Mouse (Mus musculus): ENCODE data around the gene Bcas3. TPM values are rescaled to one million over a fixed set of nuclear protein-coding genes. Genes with fewer than 3 reads are reported as not detected.
A peak's percentile ranks its signal among the peaks of the same experiment; 100 is the strongest.

Gene Bcas3
- polyA plus RNA-seq, 1 experiment = 17.0 TPM

- Histone ChIP-seq H3K4me3 (ENCODE audit: insufficient read depth, low read length) (no peak overlapping the region), H3K4me1 (ENCODE audit: control insufficient read depth, insufficient read depth, low read length) (no peaks in the 10 kb centered on the region), H3K27ac (ENCODE audit: insufficient read depth, low read length) (no peak overlapping the region)
- TF ChIP-seq CTCF (IDR thresholded peaks at IDR 0.05; ENCODE audit: borderline replicate concordance, insufficient read depth, low read length) (no peak), POLR2A (IDR thresholded peaks at IDR 0.05; ENCODE audit: low read depth, low read length) (no peak)
These were observed 272.2 kb downstream of the Bcas3 start for GRCm38 (mm10) chr11:85625206-85625605.

- no peak overlapping the region for H3K27ac ChIP-seq (ENCODE audit: insufficient read depth, low read length)
- no peak overlapping the region for H3K4me3 ChIP-seq (ENCODE audit: insufficient read depth, low read length)
- no peak for TF ChIP-seq POLR2A (IDR thresholded peaks at IDR 0.05; ENCODE audit: low read depth, low read length)
- TF ChIP-seq CTCF (IDR thresholded peaks at IDR 0.05; ENCODE audit: borderline replicate concordance, insufficient read depth, low read length) = no peak
- H3K4me1 ChIP-seq (ENCODE audit: control insufficient read depth, insufficient read depth, low read length) = no peaks in the 10 kb centered on the region
These were observed 273.9 kb downstream of the Bcas3 start for GRCm38 (mm10) chr11:85626846-85627245.

GRCm38 (mm10) chr11:85627405-85627804, 274.4 kb downstream of the Bcas3 start:
- no peak overlapping the region for H3K27ac ChIP-seq (ENCODE audit: insufficient read depth, low read length)
- TF ChIP-seq CTCF (IDR thresholded peaks at IDR 0.05; ENCODE audit: borderline replicate concordance, insufficient read depth, low read length) (no peak), POLR2A (IDR thresholded peaks at IDR 0.05; ENCODE audit: low read depth, low read length) (no peak)
- no peaks in the 10 kb centered on the region for H3K4me1 ChIP-seq (ENCODE audit: control insufficient read depth, insufficient read depth, low read length)
- H3K4me3 ChIP-seq (ENCODE audit: insufficient read depth, low read length) = no peak overlapping the region

- Histone ChIP-seq H3K27ac (ENCODE audit: insufficient read depth, low read length) (no peak overlapping the region), H3K4me3 (ENCODE audit: insufficient read depth, low read length) (no peak overlapping the region), H3K4me1 (ENCODE audit: control insufficient read depth, insufficient read depth, low read length) (no peaks in the 10 kb centered on the region)
- no peak for TF ChIP-seq POLR2A (IDR thresholded peaks at IDR 0.05; ENCODE audit: low read depth, low read length)
These were observed 275.5 kb downstream of the Bcas3 start for GRCm38 (mm10) chr11:85628303-85629063.

GRCm38 (mm10) chr11:85632568-85632981, 279.6 kb downstream of the Bcas3 start:
- Histone ChIP-seq H3K4me1 (ENCODE audit: control insufficient read depth, insufficient read depth, low read length) (no peaks in the 10 kb centered on the region), H3K27ac (ENCODE audit: insufficient read depth, low read length) (no peak overlapping the region), H3K4me3 (ENCODE audit: insufficient read depth, low read length) (no peak overlapping the region)
- TF ChIP-seq POLR2A (IDR thresholded peaks at IDR 0.05; ENCODE audit: low read depth, low read length) (no peak), CTCF (IDR thresholded peaks at IDR 0.05; ENCODE audit: borderline replicate concordance, insufficient read depth, low read length) (no peak)

- no peak for TF ChIP-seq POLR2A (IDR thresholded peaks at IDR 0.05; ENCODE audit: low read depth, low read length)
- no peak overlapping the region for H3K4me3 ChIP-seq (ENCODE audit: insufficient read depth, low read length)
- no peak overlapping the region for H3K27ac ChIP-seq (ENCODE audit: insufficient read depth, low read length)
- no peaks in the 10 kb centered on the region for H3K4me1 ChIP-seq (ENCODE audit: control insufficient read depth, insufficient read depth, low read length)
These were observed 285.9 kb downstream of the Bcas3 start for GRCm38 (mm10) chr11:85638696-85639495.

GRCm38 (mm10) chr11:85640659-85641058, 287.7 kb downstream of the Bcas3 start:
- TF ChIP-seq CTCF (IDR thresholded peaks at IDR 0.05; ENCODE audit: borderline replicate concordance, insufficient read depth, low read length) (no peak), POLR2A (IDR thresholded peaks at IDR 0.05; ENCODE audit: low read depth, low read length) (no peak)
- no peaks in the 10 kb centered on the region for H3K4me1 ChIP-seq (ENCODE audit: control insufficient read depth, insufficient read depth, low read length)
- no peak overlapping the region for H3K27ac ChIP-seq (ENCODE audit: insufficient read depth, low read length)
- H3K4me3 ChIP-seq (ENCODE audit: insufficient read depth, low read length) = no peak overlapping the region

GRCm38 (mm10) chr11:85641486-85641885, 288.5 kb downstream of the Bcas3 start:
- no peak for TF ChIP-seq POLR2A (IDR thresholded peaks at IDR 0.05; ENCODE audit: low read depth, low read length)
- TF ChIP-seq CTCF (IDR thresholded peaks at IDR 0.05; ENCODE audit: borderline replicate concordance, insufficient read depth, low read length) = no peak
- H3K27ac ChIP-seq (ENCODE audit: insufficient read depth, low read length) = no peak overlapping the region
- no peaks in the 10 kb centered on the region for H3K4me1 ChIP-seq (ENCODE audit: control insufficient read depth, insufficient read depth, low read length)
- H3K4me3 ChIP-seq (ENCODE audit: insufficient read depth, low read length) = no peak overlapping the region

GRCm38 (mm10) chr11:85642591-85642990, 289.6 kb downstream of the Bcas3 start:
- TF ChIP-seq CTCF (IDR thresholded peaks at IDR 0.05; ENCODE audit: borderline replicate concordance, insufficient read depth, low read length) (no peak), POLR2A (IDR thresholded peaks at IDR 0.05; ENCODE audit: low read depth, low read length) (no peak)
- Histone ChIP-seq H3K27ac (ENCODE audit: insufficient read depth, low read length) (peak overlapping the region; percentile 23; the same call in 1 of the 2 replicates), H3K4me1 (ENCODE audit: control insufficient read depth, insufficient read depth, low read length) (no peaks in the 10 kb centered on the region), H3K4me3 (ENCODE audit: insufficient read depth, low read length) (no peak overlapping the region)

GRCm38 (mm10) chr11:85643025-85643424, 290.1 kb downstream of the Bcas3 start:
- Histone ChIP-seq H3K4me1 (ENCODE audit: control insufficient read depth, insufficient read depth, low read length) (no peaks in the 10 kb centered on the region), H3K27ac (ENCODE audit: insufficient read depth, low read length) (peak overlapping the region; percentile 23; the same call in 1 of the 2 replicates), H3K4me3 (ENCODE audit: insufficient read depth, low read length) (no peak overlapping the region)
- TF ChIP-seq CTCF (IDR thresholded peaks at IDR 0.05; ENCODE audit: borderline replicate concordance, insufficient read depth, low read length) = no peak
